Mouse (Mus musculus): ENCODE measurements around the gene Dis3.
"Not testable (repeated sequence)": the region's sequence is repeated elsewhere in the genome, so short reads cannot be mapped to it uniquely, and the experiment has no call there.

The Dis3 gene

GRCm38 (mm10) chr14:99060616-99061015 lies 39.0 kb downstream of the Dis3 start:
- DNase-seq (ENCODE audit: low spot score) = no peak

- no peak for DNase-seq (ENCODE audit: low spot score)
Observed at GRCm38 (mm10) chr14:99058959-99059586, 40.5 kb downstream of the Dis3 start.

- DNase-seq (ENCODE audit: low spot score) = no peak
Observed at GRCm38 (mm10) chr14:99046782-99047181, 52.8 kb downstream of the Dis3 start.

GRCm38 (mm10) chr14:99046031-99046781 lies 53.4 kb downstream of the Dis3 start, which contains the start of the genes Mzt1 and Bora:
Gene Mzt1, minus strand, starts transcription at chr14:99046134.
Gene Bora, plus strand, starts transcription at chr14:99046222.
- DNase-seq (ENCODE audit: low spot score) = peak; percentile 56

GRCm38 (mm10) chr14:99045378-99046030 lies 54.1 kb downstream of the Dis3 start:
- DNase-seq (ENCODE audit: low spot score) = no peak

- no peak for DNase-seq (ENCODE audit: low spot score)
Observed at GRCm38 (mm10) chr14:99044718-99045117, 54.9 kb downstream of the Dis3 start.

GRCm38 (mm10) chr14:99044096-99044495 lies 55.5 kb downstream of the Dis3 start:
- DNase-seq (ENCODE audit: low spot score) = no peak

GRCm38 (mm10) chr14:99043499-99043898 lies 56.1 kb downstream of the Dis3 start:
- no peak for DNase-seq (ENCODE audit: low spot score)

- DNase-seq (ENCODE audit: low spot score) = no peak
Observed at GRCm38 (mm10) chr14:99041416-99041815, 58.2 kb downstream of the Dis3 start.

GRCm38 (mm10) chr14:99039308-99039707 lies 60.3 kb downstream of the Dis3 start:
- DNase-seq (ENCODE audit: low spot score) = not testable (repeated sequence)

GRCm38 (mm10) chr14:99037703-99038102 lies 61.9 kb downstream of the Dis3 start:
- DNase-seq (ENCODE audit: low spot score) = no peak

- DNase-seq (ENCODE audit: low spot score) = no peak
Observed at GRCm38 (mm10) chr14:99036039-99036438, 63.5 kb downstream of the Dis3 start.

- not testable (repeated sequence) for DNase-seq (ENCODE audit: low spot score)
Observed at GRCm38 (mm10) chr14:99034851-99035250, 64.7 kb downstream of the Dis3 start.

- no peak for DNase-seq (ENCODE audit: low spot score)
Observed at GRCm38 (mm10) chr14:99032596-99032995, 67.0 kb downstream of the Dis3 start.

- DNase-seq (ENCODE audit: low spot score) = no peak
Observed at GRCm38 (mm10) chr14:99031337-99031873, 68.2 kb downstream of the Dis3 start.

GRCm38 (mm10) chr14:99029987-99030386 lies 69.6 kb downstream of the Dis3 start:
- DNase-seq (ENCODE audit: low spot score) = no peak
